Mouse (Mus musculus) myocyte (in vitro differentiated cells): ENCODE results near the gene Prkca. TPM values are rescaled to one million over a fixed set of nuclear protein-coding genes. Genes with fewer than 3 reads are reported as not detected.

Experiments
- H3K27me3 ChIP-seq: one replicate; pipeline ENCODE4 v1.6.1; 2011; ENCODE audit not compliant: control insufficient read depth, insufficient read depth, insufficient read length
- H3K36me3 ChIP-seq: one replicate; pipeline ENCODE4 v1.6.1; 2011; ENCODE audit not compliant: control insufficient read depth, insufficient read depth
- H3K4me2 ChIP-seq: one replicate; pipeline ENCODE4 v1.6.1; 2011; ENCODE audit warnings: low read depth, control low read depth
- H3K4me3 ChIP-seq: one replicate; pipeline ENCODE4 v1.5.1; 2011; ENCODE audit warnings: mild to moderate bottlenecking, control low read depth, moderate library complexity
- H3K79me2 ChIP-seq: one replicate; pipeline ENCODE4 v1.6.1; 2011; ENCODE audit not compliant: control insufficient read depth, insufficient read depth
- H3ac ChIP-seq: one replicate; pipeline ENCODE4 v1.6.1; 2011; ENCODE audit not compliant: control insufficient read depth, insufficient read length
- CEBPB ChIP-seq: IDR thresholded peaks from 2 replicates; pipeline ENCODE4 v1.6.1; 2011; ENCODE audit warnings: mild to moderate bottlenecking, moderate library complexity; ENCODE audit not compliant: poor library complexity, insufficient read depth, severe bottlenecking
- E2F4 ChIP-seq: IDR thresholded peaks from one replicate; pipeline ENCODE4 v1.6.1; 2011; ENCODE audit warnings: mild to moderate bottlenecking, control low read depth, moderate library complexity; ENCODE audit not compliant: insufficient read depth
- MAX ChIP-seq: IDR thresholded peaks from one replicate; pipeline ENCODE4 v1.6.1; 2011; ENCODE audit warnings: low read depth, mild to moderate bottlenecking, control low read depth
- MYOD1 ChIP-seq, 3 experiments: IDR thresholded peaks; one replicate each; pipeline ENCODE4 v1.6.1; 2011; ENCODE audit warnings: control low read depth in 2 of 3, low read depth in 2 of 3, mild to moderate bottlenecking in 2 of 3, moderate library complexity in 1 of 3; ENCODE audit not compliant: insufficient read length in 2 of 3, control insufficient read depth in 1 of 3
- MYOG ChIP-seq, 3 experiments: IDR thresholded peaks; one replicate each; pipeline ENCODE4 v1.6.1; 2011; ENCODE audit warnings: control low read depth in 2 of 3, low read depth in 2 of 3, mild to moderate bottlenecking in 2 of 3; ENCODE audit not compliant: insufficient read length in 2 of 3, control insufficient read depth in 1 of 3, insufficient read depth in 1 of 3
- POLR2A ChIP-seq: IDR thresholded peaks from one replicate; pipeline ENCODE4 v1.6.1; 2011; ENCODE audit warnings: low read depth, mild to moderate bottlenecking, control low read depth, moderate library complexity; ENCODE audit not compliant: insufficient read length
- POLR2AphosphoS2 ChIP-seq: IDR thresholded peaks from one replicate; pipeline ENCODE4 v1.6.1; 2011; ENCODE audit warnings: low read depth, control low read depth; ENCODE audit not compliant: insufficient read length
- REST ChIP-seq: IDR thresholded peaks from one replicate; pipeline ENCODE4 v1.6.1; 2011; ENCODE audit warnings: mild to moderate bottlenecking, control low read depth, moderate library complexity; ENCODE audit not compliant: insufficient read depth, insufficient read length
- SRF ChIP-seq: IDR thresholded peaks from one replicate; pipeline ENCODE4 v1.6.1; 2011; ENCODE audit warnings: low read depth; ENCODE audit not compliant: control insufficient read depth, insufficient read length
- TCF12 ChIP-seq: IDR thresholded peaks from one replicate; pipeline ENCODE4 v1.6.1; 2011; ENCODE audit warnings: mild to moderate bottlenecking, control low read depth; ENCODE audit not compliant: poor library complexity, insufficient read depth, severe bottlenecking
- TCF3 ChIP-seq: IDR thresholded peaks from one replicate; pipeline ENCODE4 v1.6.1; 2011; ENCODE audit warnings: low read depth, control low read depth; ENCODE audit not compliant: insufficient read length
- USF1 ChIP-seq: IDR thresholded peaks from one replicate; pipeline ENCODE4 v1.6.1; 2011; ENCODE audit warnings: low read depth, mild to moderate bottlenecking, control low read depth, moderate library complexity
- polyA plus RNA-seq: library from polyadenylated mRNA; unstranded; fragments of >200 nt; fragmentation: generic; extraction: Trizol; gene quantifications from one replicate; pipeline ENCODE4 v1.2.1, GENCODE M21; 2012; ENCODE audit warnings: missing spikeins

The Prkca gene
- polyA plus RNA-seq, 1 experiment: 15.3 TPM

DNA sequence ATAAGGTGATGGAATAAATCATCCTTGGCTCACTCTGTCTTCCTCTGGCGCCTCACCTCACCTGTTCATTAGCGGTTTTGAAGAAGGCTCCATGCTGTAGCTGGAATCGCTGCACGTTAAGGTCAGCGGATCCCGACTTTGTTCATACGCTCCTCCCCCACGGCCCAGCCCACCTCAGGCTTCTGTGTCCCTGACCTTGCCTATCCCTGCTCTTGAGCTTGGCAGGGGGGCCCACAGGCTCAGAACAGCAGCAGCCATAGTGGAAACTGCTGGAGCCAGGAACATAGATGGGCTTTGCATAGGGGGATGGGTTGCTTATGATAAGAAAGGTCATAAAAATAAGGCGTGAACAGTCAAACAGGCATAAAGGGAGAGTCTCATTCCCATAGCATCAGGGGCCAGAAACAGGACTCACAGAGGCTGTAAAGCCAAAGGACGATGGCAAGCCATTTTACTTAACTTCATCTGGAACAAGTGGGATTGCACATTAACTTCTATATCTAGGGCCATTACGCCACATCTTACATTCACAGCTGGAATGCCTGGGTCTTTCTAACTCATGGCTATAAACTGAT is 102.7 kb downstream of the Prkca start:
- Histone ChIP-seq H3ac (no peak overlapping the region), H3K4me2 (no peak overlapping the region), H3K79me2 (peaks cover 10% of the 10 kb centered on the region), H3K27me3 (no peaks in the 10 kb centered on the region), H3K4me3 (no peak overlapping the region), H3K36me3 (no peaks in the 10 kb centered on the region)
- TF ChIP-seq MYOD1 (IDR thresholded peaks at IDR 0.05; ENCODE audit: control insufficient read depth in 1 of 3, insufficient read length in 2 of 3, low read depth in 2 of 3): no peak
- TF ChIP-seq TCF12: no peak
- TF ChIP-seq TCF3: no peak
- TF ChIP-seq MYOG (IDR thresholded peaks at IDR 0.05; ENCODE audit: control insufficient read depth in 1 of 3, insufficient read depth in 1 of 3, insufficient read length in 2 of 3, low read depth in 2 of 3): no peak
- no peak for TF ChIP-seq POLR2AphosphoS2
- no peak for TF ChIP-seq POLR2A
- no peak for TF ChIP-seq CEBPB
- no peak for TF ChIP-seq REST
- TF ChIP-seq USF1: no peak
- TF ChIP-seq E2F4: no peak
- no peak for TF ChIP-seq SRF
- TF ChIP-seq MAX: no peak

GRCm38 (mm10) chr11:108239173-108239572 is 104.6 kb downstream of the Prkca start:
- peaks cover 25% of the 10 kb centered on the region for H3K79me2 ChIP-seq
- TF ChIP-seq USF1 (no peak), MAX (no peak), CEBPB (no peak), TCF3 (no peak), TCF12 (no peak)
- H3K36me3 ChIP-seq: no peaks in the 10 kb centered on the region
- H3K4me2 ChIP-seq: no peak overlapping the region
- no peak overlapping the region for H3ac ChIP-seq
- H3K27me3 ChIP-seq: no peaks in the 10 kb centered on the region
- H3K4me3 ChIP-seq: no peak overlapping the region

DNA sequence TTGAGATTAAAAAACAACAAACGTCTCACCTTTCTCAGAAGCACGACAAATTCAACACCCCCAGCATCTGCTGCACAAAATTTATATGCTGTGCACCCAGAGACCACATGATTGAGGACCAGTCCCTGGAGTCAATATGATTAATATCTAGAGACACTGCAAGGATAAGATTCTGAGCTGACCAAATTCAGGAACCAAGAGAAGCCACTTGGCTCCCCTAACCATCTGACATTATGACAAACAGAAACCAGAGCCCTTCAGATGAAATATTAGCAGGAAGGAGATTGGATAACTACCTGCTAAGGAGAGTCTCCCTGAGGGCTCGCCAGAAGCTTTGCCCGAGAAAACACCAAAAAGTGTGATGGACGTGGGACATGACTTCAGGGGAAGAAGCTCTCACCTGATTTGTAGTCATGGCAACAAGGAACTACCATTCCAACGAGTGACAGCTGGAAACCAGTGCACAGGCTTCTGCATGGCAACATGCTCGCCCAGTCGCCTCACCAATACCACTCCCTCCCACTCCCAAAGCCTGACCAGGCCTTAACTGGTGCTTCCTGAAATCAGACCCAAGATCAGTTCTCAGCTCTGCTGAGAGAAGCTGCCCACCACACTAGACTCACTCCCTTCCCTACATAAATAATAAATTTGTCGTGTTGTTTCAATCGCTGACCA is 106.8 kb downstream of the Prkca start:
- Histone ChIP-seq H3K79me2 (peaks cover 20% of the 10 kb centered on the region), H3K4me3 (no peak overlapping the region), H3K27me3 (no peaks in the 10 kb centered on the region), H3K36me3 (no peaks in the 10 kb centered on the region), H3ac (no peak overlapping the region), H3K4me2 (no peak overlapping the region)
- TF ChIP-seq SRF: no peak
- TF ChIP-seq CEBPB: no peak

DNA sequence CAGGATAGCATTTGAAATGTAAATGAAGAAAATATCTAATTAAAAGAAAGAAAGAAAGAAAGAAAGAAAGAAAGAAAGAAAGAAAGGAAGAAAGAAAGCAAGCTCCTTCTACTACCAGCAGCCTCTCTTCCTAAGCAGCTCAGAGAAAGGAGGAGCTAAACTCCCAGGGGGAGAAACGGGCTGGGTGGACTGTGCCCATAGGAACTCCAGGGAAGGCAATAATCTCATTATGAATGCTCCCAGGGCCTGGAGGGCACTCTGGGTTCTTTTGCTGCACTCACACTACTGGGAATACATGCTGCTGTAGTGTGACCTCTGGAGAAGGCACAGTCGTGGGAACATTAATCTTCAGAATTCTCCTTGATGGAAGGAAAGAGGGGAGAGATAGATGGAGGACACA is 107.5 kb downstream of the Prkca start:
- H3K79me2 ChIP-seq: peaks cover 20% of the 10 kb centered on the region
- H3K27me3 ChIP-seq: no peaks in the 10 kb centered on the region
- no peak overlapping the region for H3K4me3 ChIP-seq
- no peaks in the 10 kb centered on the region for H3K36me3 ChIP-seq
- TF ChIP-seq E2F4 (no peak), POLR2AphosphoS2 (no peak), CEBPB (no peak), USF1 (no peak), TCF3 (no peak), SRF (no peak), MYOD1 (IDR thresholded peaks at IDR 0.05; ENCODE audit: control insufficient read depth in 1 of 3, insufficient read length in 2 of 3, low read depth in 2 of 3) (no peak), REST (no peak), MAX (no peak), MYOG (IDR thresholded peaks at IDR 0.05; ENCODE audit: control insufficient read depth in 1 of 3, insufficient read depth in 1 of 3, insufficient read length in 2 of 3, low read depth in 2 of 3) (no peak), POLR2A (no peak), TCF12 (no peak)
- no peak overlapping the region for H3K4me2 ChIP-seq
- H3ac ChIP-seq: no peak overlapping the region

- TF ChIP-seq USF1: no peak
- TF ChIP-seq REST: no peak
- no peak for TF ChIP-seq SRF
- TF ChIP-seq TCF12: no peak
- no peak for TF ChIP-seq TCF3
- TF ChIP-seq POLR2A: no peak
- TF ChIP-seq MYOD1 (IDR thresholded peaks at IDR 0.05; ENCODE audit: control insufficient read depth in 1 of 3, insufficient read length in 2 of 3, low read depth in 2 of 3): no peak
- TF ChIP-seq POLR2AphosphoS2: no peak
- TF ChIP-seq MYOG (IDR thresholded peaks at IDR 0.05; ENCODE audit: control insufficient read depth in 1 of 3, insufficient read depth in 1 of 3, insufficient read length in 2 of 3, low read depth in 2 of 3): no peak
- no peak for TF ChIP-seq E2F4
- TF ChIP-seq MAX: no peak
- no peak for TF ChIP-seq CEBPB
- no peak overlapping the region for H3K4me2 ChIP-seq
- H3K4me3 ChIP-seq: no peak overlapping the region
- peaks cover 25% of the 10 kb centered on the region for H3K79me2 ChIP-seq
- H3K36me3 ChIP-seq: no peaks in the 10 kb centered on the region
- no peak overlapping the region for H3ac ChIP-seq
- H3K27me3 ChIP-seq: no peaks in the 10 kb centered on the region
These were observed 108.5 kb downstream of the Prkca start for GRCm38 (mm10) chr11:108235081-108235703.
